Comparison of ENCODE assay signal across 8 mouse cellular contexts in the genomic region with DNA sequence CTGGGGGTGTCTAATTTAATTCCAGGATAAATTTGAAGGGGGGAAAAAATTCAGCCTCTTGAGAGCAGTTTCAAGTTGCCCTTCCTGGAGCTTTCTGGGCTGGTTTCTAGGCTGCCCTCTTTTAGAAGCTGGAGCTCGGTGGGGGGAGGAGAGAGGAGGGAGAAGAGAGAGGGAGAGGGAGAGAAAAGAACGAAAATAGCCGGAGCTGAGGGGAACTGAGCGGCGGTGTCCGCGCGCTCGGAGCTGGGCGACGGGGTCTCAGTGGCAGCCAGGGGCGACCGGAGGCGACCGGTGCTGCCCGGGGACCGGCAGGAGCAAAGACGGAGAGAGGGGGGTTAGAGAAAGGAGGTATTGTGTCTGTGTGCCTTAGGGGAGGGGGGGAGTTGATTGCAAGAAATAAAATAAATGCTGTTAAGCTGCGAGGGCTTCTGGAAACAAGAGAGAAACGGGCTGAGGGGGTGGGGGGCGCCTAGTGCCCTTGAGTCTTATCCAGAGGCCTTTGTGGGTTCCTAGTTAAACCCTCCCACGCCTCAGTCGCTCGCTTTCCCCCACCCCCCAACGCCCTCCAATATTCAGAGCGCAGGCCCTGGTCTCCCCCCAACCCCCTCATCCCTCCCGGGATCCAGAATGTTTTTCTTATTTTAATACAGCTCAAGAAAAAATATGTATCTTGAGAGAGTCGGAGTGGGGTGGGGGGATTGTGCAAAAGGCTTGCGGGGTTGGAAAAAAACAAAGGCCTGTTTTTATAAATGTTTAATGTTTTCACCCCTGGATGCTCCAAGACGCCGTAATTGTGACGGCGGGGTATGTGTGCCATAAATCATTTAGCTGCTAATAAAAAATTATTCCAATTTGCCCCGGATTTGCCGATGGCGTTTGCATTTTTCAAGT. TPM values are rescaled to one million over a fixed set of nuclear protein-coding genes. Genes with fewer than 3 reads are reported as not detected.
DNase-seq lines count a peak whose midpoint lies in the region; ATAC-seq lines count a peak whose summit lies in the region.

No protein-coding gene starts in this region.

- peak overlapping the region; percentile 99 for H3K9ac ChIP-seq in hindbrain, embryonic 12.5 days
- H3K9ac ChIP-seq in lung, embryonic 16.5 days (ENCODE audit: low read length) = peak overlapping the region; percentile 93

- ATAC-seq in hindbrain, embryonic 12.5 days (ENCODE audit: low FRiP score) = peak; percentile 37; the same call in 1 of the 2 replicates
- ATAC-seq in lung, embryonic 16.5 days (ENCODE audit: low read depth) = peak; percentile 16; the same call in 1 of the 2 replicates

- H3K4me1 ChIP-seq in hindbrain, embryonic 12.5 days = peaks cover 25% of the 10 kb centered on the region
- peaks cover 13% of the 10 kb centered on the region for H3K4me1 ChIP-seq in lung, embryonic 16.5 days (replicated peaks; ENCODE audit: control insufficient read depth, insufficient read depth, low read length)

- peak; percentile 89 for DNase-seq in NIH3T3 (ENCODE audit: low read depth)
- DNase-seq in cerebellum, adult 18-20 months = peak; percentile 77 to 88
- DNase-seq in frontal cortex, adult 2 months (ENCODE audit: extremely low spot score in 1 of 2, low spot score in 1 of 2) = peak; percentile 86 to 90
- peak; percentile 70 to 88 for DNase-seq in layer of hippocampus, postnatal 14 days (ENCODE audit: low spot score in 2 of 2)
- DNase-seq in retina, postnatal 7 days (ENCODE audit: low read depth, low spot score) = peak; percentile 74
- no peak for DNase-seq in spleen, adult 18-20 months

- H3K9me3 ChIP-seq in hindbrain, embryonic 12.5 days (replicated peaks) = no peaks in the 10 kb centered on the region
- H3K9me3 ChIP-seq in lung, embryonic 16.5 days (ENCODE audit: control insufficient read depth, low read length) = no peaks in the 10 kb centered on the region

- H3K4me2 ChIP-seq in hindbrain, embryonic 12.5 days (replicated peaks) = peak overlapping the region; percentile 88
- H3K4me2 ChIP-seq in lung, embryonic 16.5 days (ENCODE audit: low read depth, low read length) = peak overlapping the region; percentile 71

- peak overlapping the region; percentile 100 for H3K27ac ChIP-seq in hindbrain, embryonic 12.5 days
- H3K27ac ChIP-seq in lung, embryonic 16.5 days (ENCODE audit: low read length) = peak overlapping the region; percentile 100

- no peaks in the 10 kb centered on the region for H3K36me3 ChIP-seq in hindbrain, embryonic 12.5 days
- H3K36me3 ChIP-seq in lung, embryonic 16.5 days (ENCODE audit: control insufficient read depth, insufficient read depth, low read length) = no peaks in the 10 kb centered on the region

- under 1% methylated on average over 35 of the region's 36 CpGs for WGBS in hindbrain, embryonic 12.5 days
- under 1% methylated on average over 36 of the region's 36 CpGs for WGBS in lung, embryonic 16.5 days

- peak overlapping the region; percentile 85 for H3K4me3 ChIP-seq in hindbrain, embryonic 12.5 days
- peak overlapping the region; percentile 75 for H3K4me3 ChIP-seq in lung, embryonic 16.5 days (ENCODE audit: low read length)

- no peaks in the 10 kb centered on the region for H3K27me3 ChIP-seq in hindbrain, embryonic 12.5 days
- no peaks in the 10 kb centered on the region for H3K27me3 ChIP-seq in lung, embryonic 16.5 days (ENCODE audit: control insufficient read depth, insufficient read depth, low read depth, low read length)

RNA-seq across cellular contexts. Expression of a gene that starts 2.2 kb away (rescaled TPM):
- 38.1 and 38.2 TPM in 2 replicates for polyA plus RNA-seq in frontal cortex, adult 2 months (2012; rRNA removed)
- 72.8 and 73.7 TPM in 2 replicates for polyA plus RNA-seq in hindbrain, embryonic 12.5 days (2016; fragmentation: Nextera tagmentation; extraction: Ambion mirVana)
- total RNA-seq in layer of hippocampus, postnatal 14 days (2021) = 100 to 1,000 TPM; 172 to 184 TPM
- 17.3 and 18.2 TPM in 2 replicates for polyA plus RNA-seq in lung, embryonic 16.5 days (2015; fragmentation: Nextera tagmentation; extraction: Ambion mirVana)

Comparison
In these comparisons a context has a peak if more than half of its experiments do, and no peak if none do; other contexts are left out.
1. DNase-seq: peak in NIH3T3 (single experiment), cerebellum, adult 18-20 months (2 of 2), frontal cortex, adult 2 months (2 of 2), layer of hippocampus, postnatal 14 days (2 of 2) and retina, postnatal 7 days (single experiment); none in spleen, adult 18-20 months (0 of 2).